Mouse (Mus musculus) E14TG2a.4 (cell line): ENCODE measurements around the gene Nme1.

Experiments
- CTCF ChIP-seq: conservative IDR thresholded peaks from 2 replicates; pipeline ENCODE4 v1.5.1; 2014; ENCODE audit warnings: low read length
- NANOG ChIP-seq: IDR thresholded peaks from 2 replicates; pipeline ENCODE4 v1.6.1; 2014; ENCODE audit warnings: borderline replicate concordance, low read length, mixed read lengths
- POU5F1 ChIP-seq: IDR thresholded peaks from 2 replicates; pipeline ENCODE4 v1.6.1; 2014; ENCODE audit warnings: low read length, borderline replicate concordance

DNA sequence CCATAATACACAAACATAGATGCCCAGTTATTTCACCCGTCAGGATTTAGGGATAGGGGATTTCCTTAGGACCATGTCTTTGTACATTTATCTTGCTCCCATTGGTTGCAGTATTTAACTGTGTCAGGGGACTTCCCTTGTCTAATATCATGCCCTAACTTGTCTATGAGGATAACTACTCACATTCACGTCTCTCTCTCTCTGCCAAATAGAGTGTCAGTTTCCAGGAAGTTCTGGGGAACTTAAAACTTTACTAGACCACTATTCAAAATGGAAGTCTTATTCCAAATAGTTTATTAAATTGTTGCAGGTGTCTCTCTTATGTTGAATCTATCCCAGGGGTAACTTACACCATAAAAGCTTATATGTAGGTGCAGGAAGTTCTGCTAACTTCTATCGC lies 56.7 kb downstream of the Nme1 start:
- TF ChIP-seq NANOG = no peak
- no peak for TF ChIP-seq CTCF
- TF ChIP-seq POU5F1 = no peak
